In the genomic region with DNA sequence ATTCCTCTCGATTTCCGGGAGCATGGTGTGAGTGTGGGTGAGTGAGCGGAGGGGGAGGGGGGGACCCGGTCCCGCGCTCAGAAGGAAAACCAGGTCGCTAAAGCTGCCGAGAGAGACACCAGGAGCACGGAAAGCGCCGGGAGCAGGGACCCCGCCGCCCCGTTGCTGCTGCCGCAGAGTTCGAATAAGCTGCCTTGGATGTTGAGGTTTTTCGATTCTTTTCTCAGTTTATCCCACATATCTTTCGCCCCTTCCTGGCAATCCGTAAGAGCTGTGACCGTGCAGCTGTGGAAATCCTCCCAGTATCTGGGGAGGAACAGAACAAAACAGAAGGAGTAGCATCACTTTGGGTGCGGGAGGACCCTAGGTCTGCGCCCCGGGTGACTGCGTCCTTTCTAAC, we compare ENCODE assay signal across 8 mouse cellular contexts. TPM values are rescaled to one million over a fixed set of nuclear protein-coding genes. Genes with fewer than 3 reads are reported as not detected.
DNase-seq lines count a peak whose midpoint lies in the region; ATAC-seq and TF ChIP-seq lines count a peak whose summit lies in the region.

No protein-coding gene starts in this region.

- no peak for TF ChIP-seq CTCF in heart, postnatal 0 days (IDR thresholded peaks at IDR 0.05; ENCODE audit: low read depth)

- no peak overlapping the region for H3K9ac ChIP-seq in heart, postnatal 0 days (replicated peaks; ENCODE audit: low read depth, low read length)

- no peak overlapping the region for H3K27ac ChIP-seq in heart, postnatal 0 days (ENCODE audit: low read depth)

- H3K36me3 ChIP-seq in heart, postnatal 0 days (replicated peaks; ENCODE audit: control insufficient read depth, insufficient read depth, low read length) = no peaks in the 10 kb centered on the region
- no peaks in the 10 kb centered on the region for H3K36me3 ChIP-seq in myocyte (ENCODE audit: control insufficient read depth, insufficient read depth)

- 4% methylated on average over 24 of the region's 24 CpGs for WGBS in heart, postnatal 0 days

- no peak for ATAC-seq in heart, postnatal 0 days (ENCODE audit: insufficient read depth, low read depth)

- intact Hi-C loops in heart, postnatal 36 days (cut with DNase I) = no loop called here

- H3K4me1 ChIP-seq in heart, postnatal 0 days (ENCODE audit: control insufficient read depth, insufficient read depth) = no peaks in the 10 kb centered on the region

- no peaks in the 10 kb centered on the region for H3K79me2 ChIP-seq in myocyte (ENCODE audit: control insufficient read depth, insufficient read depth)

- DNase-seq in heart, postnatal 0 days (ENCODE audit: low spot score) = no peak
- DNase-seq in heart, postnatal 36 days = no peak
- DNase-seq in NIH3T3 (ENCODE audit: low read depth) = peak; percentile 51
- DNase-seq in embryo, embryonic 10.5 days (ENCODE audit: low spot score) = peak; percentile 59
- DNase-seq in induced T-regulatory cell, adult 2 months (ENCODE audit: low read depth) = peak; percentile 42
- no peak for DNase-seq in ovary, adult 18-20 months (ENCODE audit: low spot score)
- no peak for DNase-seq in spleen, adult 18-20 months

- peak overlapping the region; percentile 60 for H3K4me2 ChIP-seq in heart, postnatal 0 days (ENCODE audit: low read depth, low read length)
- peak overlapping the region; percentile 27 for H3K4me2 ChIP-seq in myocyte (ENCODE audit: low read depth)

- H3K4me3 ChIP-seq in heart, postnatal 0 days (ENCODE audit: low read depth, low read length) = peak overlapping the region; percentile 41
- no peak overlapping the region for H3K4me3 ChIP-seq in myocyte

- H3K9me3 ChIP-seq in heart, postnatal 0 days (replicated peaks; ENCODE audit: control insufficient read depth, low read length) = no peaks in the 10 kb centered on the region

- TF ChIP-seq EP300 in heart, postnatal 0 days (IDR thresholded peaks at IDR 0.05; ENCODE audit: low read depth) = no peak

- H3K27me3 ChIP-seq in heart, postnatal 0 days (ENCODE audit: control insufficient read depth, insufficient read depth, low read length) = peaks cover 97% of the 10 kb centered on the region
- no peaks in the 10 kb centered on the region for H3K27me3 ChIP-seq in myocyte (ENCODE audit: control insufficient read depth, insufficient read depth, insufficient read length)

- H3ac ChIP-seq in myocyte (ENCODE audit: control insufficient read depth, insufficient read length) = no peak overlapping the region

- no peak for TF ChIP-seq POLR2A in myocyte (IDR thresholded peaks at IDR 0.05; ENCODE audit: insufficient read length, low read depth)

TF ChIP-seq in myocyte, 11 proteins besides CTCF, POLR2A, EP300 and RAD21:
- TF ChIP-seq USF1 (IDR thresholded peaks at IDR 0.05; ENCODE audit: low read depth) = no peak
- no peak for TF ChIP-seq REST (IDR thresholded peaks at IDR 0.05; ENCODE audit: insufficient read depth, insufficient read length)
- TF ChIP-seq MYOG (IDR thresholded peaks at IDR 0.05; ENCODE audit: control insufficient read depth in 1 of 3, insufficient read depth in 1 of 3, insufficient read length in 2 of 3, low read depth in 2 of 3) = no peak
- TF ChIP-seq E2F4 (IDR thresholded peaks at IDR 0.05; ENCODE audit: insufficient read depth) = no peak
- TF ChIP-seq CEBPB (IDR thresholded peaks at IDR 0.05; ENCODE audit: insufficient read depth, poor library complexity, severe bottlenecking) = no peak
- TF ChIP-seq POLR2AphosphoS2 (IDR thresholded peaks at IDR 0.05; ENCODE audit: insufficient read length, low read depth) = no peak
- no peak for TF ChIP-seq MYOD1 (IDR thresholded peaks at IDR 0.05; ENCODE audit: control insufficient read depth in 1 of 3, insufficient read length in 2 of 3, low read depth in 2 of 3)
- TF ChIP-seq TCF12 (IDR thresholded peaks at IDR 0.05; ENCODE audit: insufficient read depth, poor library complexity, severe bottlenecking) = no peak
- no peak for TF ChIP-seq TCF3 (IDR thresholded peaks at IDR 0.05; ENCODE audit: insufficient read length, low read depth)
- no peak for TF ChIP-seq SRF (IDR thresholded peaks at IDR 0.05; ENCODE audit: control insufficient read depth, insufficient read length, low read depth)
- TF ChIP-seq MAX (IDR thresholded peaks at IDR 0.05; ENCODE audit: low read depth) = no peak

RNA-seq across cellular contexts. Expression of gene Nrn1, which starts 8.4 kb away (rescaled TPM):
- 6.4 and 10.6 TPM in 2 replicates for total RNA-seq in heart, postnatal 0 days (2014; rRNA removed; ENCODE audit: low replicate concordance)
- 2.4 and 2.8 TPM in 2 replicates for polyA plus RNA-seq in heart, postnatal 0 days (2015; fragmentation: Nextera tagmentation; extraction: Ambion mirVana)
- total RNA-seq in heart, postnatal 36 days (2021) = 1 to 10 TPM; 2.2 to 3.3 TPM
- 5.1 TPM for polyA plus RNA-seq in myocyte (2012; fragmentation: generic; extraction: Trizol)

Comparison
In these comparisons a context has a peak if more than half of its experiments do, and no peak if none do; other contexts are left out.
1. DNase-seq: peak in NIH3T3 (single experiment), embryo, embryonic 10.5 days (single experiment) and induced T-regulatory cell, adult 2 months (single experiment); none in heart, postnatal 0 days (single experiment), heart, postnatal 36 days (0 of 2), ovary, adult 18-20 months (single experiment) and spleen, adult 18-20 months (0 of 2).